Mouse (Mus musculus) forebrain, embryonic 11.5 days (tissue): ENCODE data around the gene Olfr1229. TPM values are rescaled to one million over a fixed set of nuclear protein-coding genes. Genes with fewer than 3 reads are reported as not detected.

ENCODE experiments used
- ATAC-seq: fragments of 200-750 bp; cut with Nextera tagmentation; replicated peaks from 2 replicates; pipeline ENCODE4 v1.8.0; 2017; ENCODE audit warnings: moderate TSS enrichment; ENCODE audit not compliant: low FRiP score
- DNase-seq: peaks from one replicate; pipeline ENCODE4 v3.0.0-alpha.2; 2017; ENCODE audit warnings: low spot score
- H3K27ac ChIP-seq: fragments of 300-500 bp; sonication (generic); 2 replicates; pipeline ENCODE4 v1.5.1; 2014; ENCODE audit warnings: low read depth, low read length
- H3K27me3 ChIP-seq: fragments of 300-500 bp; sonication (generic); 2 replicates; pipeline ENCODE4 v1.6.1; 2014; ENCODE audit warnings: mild to moderate bottlenecking, low read length, mixed read lengths; ENCODE audit not compliant: control insufficient read depth, insufficient read depth
- H3K36me3 ChIP-seq: fragments of 300-500 bp; sonication (generic); 2 replicates; pipeline ENCODE4 v1.6.1; 2014; ENCODE audit warnings: mild to moderate bottlenecking, low read length, moderate library complexity, mixed read lengths; ENCODE audit not compliant: control insufficient read depth, insufficient read depth
- H3K4me1 ChIP-seq: fragments of 300-500 bp; sonication (generic); replicated peaks from 2 replicates; pipeline ENCODE4 v1.6.1; 2014; ENCODE audit warnings: low read length, mixed read lengths; ENCODE audit not compliant: control insufficient read depth, insufficient read depth
- H3K4me2 ChIP-seq: fragments of 300-500 bp; sonication (generic); 2 replicates; pipeline ENCODE4 v1.6.1; 2014; ENCODE audit warnings: low read depth, mild to moderate bottlenecking, low read length, moderate library complexity, mixed read lengths; ENCODE audit not compliant: severe bottlenecking
- H3K4me3 ChIP-seq: fragments of 300-500 bp; sonication (generic); 2 replicates; pipeline ENCODE4 v1.5.1; 2014; ENCODE audit warnings: low read depth, low read length
- H3K9ac ChIP-seq: fragments of 300-500 bp; sonication (generic); 2 replicates; pipeline ENCODE4 v1.6.1; 2014; ENCODE audit warnings: low read length
- H3K9me3 ChIP-seq: fragments of 300-500 bp; sonication (generic); 2 replicates; pipeline ENCODE4 v1.6.1; 2016; ENCODE audit warnings: low read length, mixed read lengths; ENCODE audit not compliant: control insufficient read depth
- WGBS: fragments of 180-500 bp; shearing (Covaris S2); extraction: QIAGEN DNeasy Blood & Tissue Kit; methylation state at CpG from one replicate; pipeline ENCODE4 v1.1.7; 2014; 5-methylcytosine and 5-hydroxymethylcytosine counted together
- polyA plus RNA-seq: library from polyadenylated mRNA; unstranded; fragments of >200 nt; fragmentation: Nextera tagmentation; extraction: Ambion mirVana; gene quantifications from 2 replicates; pipeline ENCODE4 v1.2.1, GENCODE M21; 2014

The Olfr1229 gene
- polyA plus RNA-seq: not detected in 2 replicates

DNA sequence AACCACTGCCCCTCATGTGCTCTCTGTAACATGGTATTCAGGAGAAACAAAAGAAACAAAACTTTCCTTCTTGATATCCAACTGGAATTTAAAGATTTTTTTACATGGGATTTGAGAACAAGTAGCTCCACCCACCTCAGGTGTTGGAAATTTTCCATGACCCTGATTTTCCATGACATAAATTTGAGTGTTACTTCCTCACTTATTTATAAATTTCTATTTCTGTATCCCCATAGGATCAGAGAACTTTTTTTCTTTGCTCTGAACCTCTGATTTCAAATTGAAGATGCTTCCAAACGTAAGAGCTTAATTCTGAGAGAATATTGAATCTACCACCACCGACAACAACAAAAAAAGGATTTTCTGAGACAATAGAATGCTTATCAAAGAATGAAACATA lies at the start of gene Olfr1229:
Gene Olfr1229, minus strand, starts transcription at position 101 of the 400 bp plus-strand sequence.
- Histone ChIP-seq H3K9ac (no peak within 1 kb of the TSS), H3K27ac (no peak within 1 kb of the TSS), H3K4me1 (no peaks in the 10 kb centered on the region), H3K27me3 (no peaks in the 10 kb centered on the region), H3K9me3 (no peaks in the 10 kb centered on the region), H3K36me3 (no peaks in the 10 kb centered on the region), H3K4me3 (no peak within 1 kb of the TSS), H3K4me2 (no peak within 1 kb of the TSS)
- DNase-seq: no peak
- WGBS: 80% methylated on average over 2 of the region's 2 CpGs
- no peak for ATAC-seq

DNA sequence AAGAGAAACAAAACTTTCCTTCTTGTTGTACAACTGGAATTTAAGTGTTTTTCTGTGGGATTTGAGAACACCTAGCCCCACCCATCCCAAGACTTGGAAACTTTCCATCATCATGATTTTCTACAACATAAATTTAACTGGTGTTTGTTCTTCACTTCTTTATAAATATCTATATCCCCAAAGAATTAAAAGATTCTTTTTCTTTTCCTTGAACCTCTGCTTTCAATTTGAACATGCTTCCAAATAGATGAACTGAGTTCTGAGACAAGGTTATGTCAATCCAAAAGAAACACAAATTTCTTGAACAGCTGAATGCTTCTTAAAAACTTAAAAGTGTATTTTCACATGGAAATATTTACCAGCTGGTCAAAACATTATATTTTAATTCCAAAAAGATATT lies 41.8 kb upstream of the Olfr1229 start, which contains the start of gene Olfr1232:
Gene Olfr1232, minus strand, starts transcription at position 101 of the 400 bp plus-strand sequence.
- no peak within 1 kb of the TSS for H3K9ac ChIP-seq
- no peak within 1 kb of the TSS for H3K4me2 ChIP-seq
- no peaks in the 10 kb centered on the region for H3K4me1 ChIP-seq
- ATAC-seq (no peak), DNase-seq (no peak)
- no peaks in the 10 kb centered on the region for H3K27me3 ChIP-seq
- H3K9me3 ChIP-seq: no peaks in the 10 kb centered on the region
- no peaks in the 10 kb centered on the region for H3K36me3 ChIP-seq
- no peak within 1 kb of the TSS for H3K27ac ChIP-seq
- no peak within 1 kb of the TSS for H3K4me3 ChIP-seq

DNA sequence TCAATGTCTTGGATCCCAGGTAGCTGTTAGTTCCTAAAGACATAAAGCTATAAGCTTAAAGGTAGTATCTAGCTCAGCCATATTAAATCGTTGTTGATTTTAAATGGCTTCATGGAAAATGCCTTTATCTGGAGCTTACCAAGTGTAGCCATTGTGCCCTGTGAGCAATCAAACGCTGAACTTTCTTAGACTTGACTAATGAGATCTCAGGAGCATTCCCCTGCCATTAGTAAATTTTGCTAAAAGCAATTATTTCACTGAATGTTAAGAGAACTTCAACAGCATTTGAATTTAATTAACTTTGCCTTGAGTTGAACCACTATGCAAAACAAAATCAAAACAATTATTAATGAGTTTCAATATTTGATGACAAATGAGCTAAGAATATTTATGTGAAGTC lies 19.2 kb upstream of the Olfr1229 start, which contains the start of gene Olfr1231:
Gene Olfr1231, minus strand, starts transcription at position 101 of the 400 bp plus-strand sequence.
- 64% methylated on average over 2 of the region's 2 CpGs for WGBS
- DNase-seq: no peak

DNA sequence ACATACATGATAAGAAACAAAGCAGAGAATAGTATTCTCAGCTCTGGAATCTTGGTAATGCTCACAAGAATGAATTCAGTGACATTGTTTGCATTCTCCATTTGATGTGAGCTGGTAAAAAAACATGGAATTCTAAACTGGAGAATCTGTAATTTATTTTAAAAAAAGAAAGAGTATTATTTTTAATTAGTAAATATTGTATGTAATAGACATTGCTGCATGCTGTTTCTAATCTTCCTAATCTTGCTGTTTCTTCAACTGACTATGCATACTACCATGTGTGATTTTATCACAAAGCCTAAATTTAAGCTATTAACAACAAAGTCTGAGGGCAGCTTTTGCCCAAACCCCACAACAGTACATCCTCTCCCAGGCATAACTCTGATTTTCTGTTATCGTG lies 9.4 kb upstream of the Olfr1229 start, which contains the start of gene Olfr1230:
Gene Olfr1230, minus strand, starts transcription at position 101 of the 400 bp plus-strand sequence.
- no peaks in the 10 kb centered on the region for H3K36me3 ChIP-seq
- H3K4me1 ChIP-seq: no peaks in the 10 kb centered on the region
- no peak within 1 kb of the TSS for H3K4me3 ChIP-seq
- H3K9me3 ChIP-seq: no peaks in the 10 kb centered on the region
- H3K4me2 ChIP-seq: no peak within 1 kb of the TSS
- no peak within 1 kb of the TSS for H3K9ac ChIP-seq
- WGBS: 88% methylated on average over 1 of the region's 1 CpGs
- no peak for DNase-seq
- no peak for ATAC-seq
- H3K27me3 ChIP-seq: no peaks in the 10 kb centered on the region
- H3K27ac ChIP-seq: no peak within 1 kb of the TSS

More for the DNA sequence above, 19.2 kb upstream of the Olfr1229 start, which contains the start of gene Olfr1231:
- no peaks in the 10 kb centered on the region for H3K9me3 ChIP-seq
- no peak within 1 kb of the TSS for H3K4me3 ChIP-seq
- no peak within 1 kb of the TSS for H3K27ac ChIP-seq
- H3K4me2 ChIP-seq: no peak within 1 kb of the TSS
- H3K27me3 ChIP-seq: no peaks in the 10 kb centered on the region
- H3K4me1 ChIP-seq: no peaks in the 10 kb centered on the region
- H3K9ac ChIP-seq: no peak within 1 kb of the TSS
- no peak for ATAC-seq
- no peaks in the 10 kb centered on the region for H3K36me3 ChIP-seq

DNA sequence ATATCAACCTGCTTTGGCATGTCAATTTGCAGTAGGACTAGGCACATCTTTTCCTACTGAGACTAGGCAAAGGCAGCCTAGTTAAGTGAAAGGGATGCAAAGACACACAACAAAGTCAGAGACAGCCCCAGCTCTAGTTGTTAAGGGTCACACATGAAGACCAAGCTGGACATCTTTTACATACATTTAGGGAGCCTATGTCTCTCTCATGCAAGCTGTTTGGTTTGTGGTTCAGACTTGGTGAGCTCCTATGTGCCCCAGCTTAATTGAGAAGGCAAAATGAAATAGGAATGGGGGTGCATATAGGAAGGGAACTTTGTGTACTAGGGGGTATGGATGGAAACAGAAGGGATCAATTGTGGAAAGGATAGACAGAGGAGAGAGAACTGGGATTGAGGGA lies 33.9 kb downstream of the Olfr1229 start, which contains the start of gene Olfr1228:
Gene Olfr1228, minus strand, starts transcription at position 101 of the 400 bp plus-strand sequence.
- Histone ChIP-seq H3K9ac (no peak within 1 kb of the TSS), H3K9me3 (no peaks in the 10 kb centered on the region), H3K4me1 (no peaks in the 10 kb centered on the region), H3K27me3 (no peaks in the 10 kb centered on the region), H3K27ac (no peak within 1 kb of the TSS), H3K4me3 (no peak within 1 kb of the TSS), H3K4me2 (no peak within 1 kb of the TSS), H3K36me3 (no peaks in the 10 kb centered on the region)
- ATAC-seq (no peak), DNase-seq (no peak)

Other genes starting within 250 kb of the Olfr1229 start
- not detected in 2 replicates for gene Olfr1218, start 226.8 kb downstream of the Olfr1229 start, polyA plus RNA-seq
- not detected in 2 replicates for gene Olfr1219, start 204.5 kb downstream of the Olfr1229 start, polyA plus RNA-seq
- not detected in 2 replicates for gene Olfr1220, start 181.2 kb downstream of the Olfr1229 start, polyA plus RNA-seq
- gene Olfr1221, start 170.7 kb downstream of the Olfr1229 start, polyA plus RNA-seq: not detected in 2 replicates
- gene Olfr1222, start 155.0 kb downstream of the Olfr1229 start, polyA plus RNA-seq: not detected in 2 replicates
- gene Olfr1223, start 136.5 kb downstream of the Olfr1229 start, polyA plus RNA-seq: not detected in 2 replicates
- not detected in 2 replicates for gene Olfr1224-ps1, start 123.9 kb downstream of the Olfr1229 start, polyA plus RNA-seq
- not detected in 2 replicates for gene Olfr1225, start 113.3 kb downstream of the Olfr1229 start, polyA plus RNA-seq
- gene Olfr1226, start 88.0 kb downstream of the Olfr1229 start, polyA plus RNA-seq: not detected in 2 replicates
- gene Olfr1228, start 34.0 kb downstream of the Olfr1229 start, polyA plus RNA-seq: not detected in 2 replicates
- not detected in 2 replicates for gene Olfr1230, start 9.3 kb upstream of the Olfr1229 start, polyA plus RNA-seq
- gene Olfr1231, start 19.1 kb upstream of the Olfr1229 start, polyA plus RNA-seq: not detected in 2 replicates
- gene Olfr1232, start 41.7 kb upstream of the Olfr1229 start, polyA plus RNA-seq: not detected in 2 replicates
- gene Olfr1233, start 54.4 kb upstream of the Olfr1229 start, polyA plus RNA-seq: not detected in 2 replicates
- gene Olfr1234, start 76.9 kb upstream of the Olfr1229 start, polyA plus RNA-seq: not detected in 2 replicates
- not detected in 2 replicates for gene Olfr1238, start 121.7 kb upstream of the Olfr1229 start, polyA plus RNA-seq
- gene Olfr1239, start 132.4 kb upstream of the Olfr1229 start, polyA plus RNA-seq: not detected in 2 replicates
- not detected in 2 replicates for gene Olfr1240, start 155.0 kb upstream of the Olfr1229 start, polyA plus RNA-seq
- gene Olfr1241, start 199.1 kb upstream of the Olfr1229 start, polyA plus RNA-seq: not detected in 2 replicates
- gene Olfr1242, start 210.3 kb upstream of the Olfr1229 start, polyA plus RNA-seq: not detected in 2 replicates
- gene Olfr1243, start 243.5 kb upstream of the Olfr1229 start, polyA plus RNA-seq: not detected in 2 replicates